Mouse (Mus musculus) ES-E14 (cell line): ENCODE data around the gene Lrrc4.

ENCODE experiments used
- CHD2 ChIP-seq: IDR thresholded peaks from 2 replicates; pipeline ENCODE4 v1.6.1; 2014; ENCODE audit warnings: mild to moderate bottlenecking, low read depth, low read length, inconsistent platforms
- HCFC1 ChIP-seq: IDR thresholded peaks from 2 replicates; pipeline ENCODE4 v1.6.1; 2012; ENCODE audit warnings: low read length, inconsistent platforms, borderline replicate concordance; ENCODE audit not compliant: insufficient read depth
- ZC3H11A ChIP-seq: IDR thresholded peaks from 2 replicates; pipeline ENCODE4 v1.6.1; 2012; ENCODE audit warnings: low read depth, mild to moderate bottlenecking, inconsistent platforms, low read length, borderline replicate concordance

DNA sequence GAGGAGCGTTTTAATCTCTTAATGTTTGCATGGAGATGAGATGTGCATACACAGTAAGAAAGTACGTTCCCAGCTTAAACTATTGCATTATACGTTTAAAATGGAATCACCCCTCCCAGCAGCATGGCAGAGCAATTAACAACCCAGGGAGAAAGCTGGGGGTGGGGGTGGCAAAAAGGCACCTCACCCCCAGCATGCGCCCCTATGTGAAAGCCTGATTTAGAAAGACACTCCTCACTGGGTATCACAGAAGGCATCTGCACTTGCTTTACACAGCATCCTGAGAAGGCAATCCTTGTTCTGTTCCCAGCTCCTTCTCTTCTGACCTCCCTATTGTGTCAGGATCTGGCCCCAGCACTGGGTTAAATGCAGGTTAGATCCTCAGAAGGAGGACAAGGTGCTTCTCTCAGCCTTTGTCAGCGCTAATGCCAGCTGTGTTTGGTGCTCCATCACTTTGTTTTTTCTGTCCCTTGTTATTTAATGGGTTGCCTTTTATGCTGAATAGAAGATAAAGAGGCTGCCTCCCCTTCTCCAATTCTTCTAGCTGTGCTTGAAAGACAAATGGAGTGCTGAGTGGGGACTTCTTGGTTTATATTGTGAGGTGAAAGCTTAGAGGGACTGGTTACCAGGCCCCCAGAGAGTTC is 69.3 kb downstream of the Lrrc4 start:
- TF ChIP-seq CHD2 (no peak), HCFC1 (no peak), ZC3H11A (no peak)
